Mouse (Mus musculus) ES-Bruce4 (cell line): ENCODE data around the gene Katnbl1. TPM values are rescaled to one million over a fixed set of nuclear protein-coding genes. Genes with fewer than 3 reads are reported as not detected.
"Not testable (repeated sequence)": the region's sequence is repeated elsewhere in the genome, so short reads cannot be mapped to it uniquely, and the experiment has no call there.

ENCODE experiments used
- H3K27ac ChIP-seq: 2 replicates; pipeline ENCODE4 v1.5.1; 2012; ENCODE audit warnings: low read length, inconsistent platforms; ENCODE audit not compliant: insufficient read depth
- H3K27me3 ChIP-seq: 2 replicates; pipeline ENCODE4 v1.6.1; 2012; ENCODE audit warnings: mild to moderate bottlenecking, low read length, inconsistent platforms; ENCODE audit not compliant: control insufficient read depth, poor library complexity, insufficient read depth, severe bottlenecking
- H3K36me3 ChIP-seq: 2 replicates; pipeline ENCODE4 v1.6.1; 2012; ENCODE audit warnings: inconsistent platforms, mild to moderate bottlenecking, low read length, moderate library complexity; ENCODE audit not compliant: control insufficient read depth, poor library complexity, insufficient read depth, severe bottlenecking
- H3K4me1 ChIP-seq: one replicate; pipeline ENCODE4 v1.8.1; 2011; ENCODE audit warnings: low read length; ENCODE audit not compliant: control insufficient read depth, insufficient read depth
- H3K4me3 ChIP-seq: 2 replicates; pipeline ENCODE4 v1.5.1; 2011; ENCODE audit warnings: low read depth, mild to moderate bottlenecking, low read length
- H3K9ac ChIP-seq: 2 replicates; pipeline ENCODE4 v1.6.1; 2012; ENCODE audit warnings: low read depth, mild to moderate bottlenecking, inconsistent platforms; ENCODE audit not compliant: poor library complexity, severe bottlenecking
- H3K9me3 ChIP-seq: replicated peaks from 2 replicates; pipeline ENCODE4 v1.6.1; 2012; ENCODE audit warnings: mild to moderate bottlenecking, low read length, inconsistent platforms; ENCODE audit not compliant: control insufficient read depth, poor library complexity, insufficient read depth, severe bottlenecking
- CTCF ChIP-seq: IDR thresholded peaks from one replicate; pipeline ENCODE4 v1.8.1; 2011; ENCODE audit warnings: low read depth, low read length
- EP300 ChIP-seq: IDR thresholded peaks from 2 replicates; pipeline ENCODE4 v1.6.1; 2011; ENCODE audit warnings: low read depth, low read length; ENCODE audit not compliant: insufficient read depth
- POLR2A ChIP-seq: IDR thresholded peaks from one replicate; pipeline ENCODE4 v1.8.1; 2011; ENCODE audit warnings: low read length; ENCODE audit not compliant: insufficient read depth
- polyA plus RNA-seq: library from polyadenylated mRNA; stranded (reverse); fragments of >200 nt; gene quantifications from 2 replicates; pipeline ENCODE4 v1.2.4, GENCODE M21; 2011; ENCODE audit warnings: low read depth; ENCODE audit not compliant: missing spikeins, insufficient read depth, insufficient read length

Katnbl1 gene
- polyA plus RNA-seq, 1 experiment = 51.5 TPM

DNA sequence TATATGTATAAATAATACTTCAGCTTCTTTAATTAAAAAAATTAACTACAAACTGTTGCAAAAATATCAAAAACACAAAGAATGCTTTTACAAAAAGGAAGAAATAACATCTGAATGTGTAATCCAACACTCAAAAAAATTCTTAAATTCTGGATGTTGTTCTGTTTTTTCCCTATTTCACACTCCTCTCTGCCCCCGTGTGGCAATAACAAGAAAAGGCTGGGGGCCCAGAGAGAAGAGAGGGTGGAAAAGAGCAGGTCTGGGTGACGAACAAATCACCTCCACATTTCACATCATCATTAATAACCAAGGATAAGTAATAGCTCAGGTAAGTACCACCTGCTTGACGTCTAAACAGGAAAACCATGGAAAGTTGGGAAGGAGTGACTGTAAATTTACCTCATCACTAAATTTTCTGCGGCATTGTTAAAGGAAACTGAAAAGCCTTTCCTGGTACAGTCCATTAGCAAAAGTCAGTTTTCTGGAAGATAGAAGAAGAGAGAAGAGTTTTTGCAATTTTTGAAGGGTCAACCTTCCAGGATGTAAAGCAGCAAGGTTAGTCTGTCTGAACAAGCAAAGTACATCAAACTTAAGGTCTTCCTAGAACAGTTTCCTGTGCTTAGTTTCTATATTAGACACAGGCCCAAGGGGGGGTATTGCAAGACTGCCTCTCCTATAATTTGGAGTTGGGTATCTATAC lies 70.7 kb downstream of the Katnbl1 start:
- Histone ChIP-seq H3K4me3 (no peak overlapping the region), H3K36me3 (no peaks in the 10 kb centered on the region), H3K27ac (no peak overlapping the region), H3K9me3 (no peaks in the 10 kb centered on the region), H3K4me1 (no peaks in the 10 kb centered on the region), H3K9ac (no peak overlapping the region), H3K27me3 (no peaks in the 10 kb centered on the region)
- TF ChIP-seq CTCF (no peak), POLR2A (no peak), EP300 (no peak)

DNA sequence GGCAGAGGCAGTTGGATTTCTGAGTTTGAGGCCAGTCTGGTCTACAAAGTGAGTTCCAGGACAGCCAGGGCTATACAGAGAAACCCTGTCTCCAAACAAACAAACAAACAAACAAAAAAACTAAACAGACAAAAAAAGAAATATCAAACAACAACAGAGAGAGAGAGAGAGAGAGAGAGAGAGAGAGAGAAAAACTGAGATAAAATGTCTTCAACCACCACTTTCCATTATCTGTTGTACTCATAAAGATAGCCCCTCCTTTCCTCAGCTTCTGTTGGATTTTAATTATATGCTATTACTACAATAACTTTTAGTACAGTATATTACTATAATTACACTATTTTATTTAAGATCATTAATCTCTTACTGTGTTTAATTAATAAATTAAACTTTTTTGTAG lies 73.5 kb downstream of the Katnbl1 start:
- H3K9me3 ChIP-seq, H3K4me1 ChIP-seq, H3K27me3 ChIP-seq, H3K9ac ChIP-seq, H3K4me3 ChIP-seq, H3K36me3 ChIP-seq, H3K27ac ChIP-seq: not testable (repeated sequence)

DNA sequence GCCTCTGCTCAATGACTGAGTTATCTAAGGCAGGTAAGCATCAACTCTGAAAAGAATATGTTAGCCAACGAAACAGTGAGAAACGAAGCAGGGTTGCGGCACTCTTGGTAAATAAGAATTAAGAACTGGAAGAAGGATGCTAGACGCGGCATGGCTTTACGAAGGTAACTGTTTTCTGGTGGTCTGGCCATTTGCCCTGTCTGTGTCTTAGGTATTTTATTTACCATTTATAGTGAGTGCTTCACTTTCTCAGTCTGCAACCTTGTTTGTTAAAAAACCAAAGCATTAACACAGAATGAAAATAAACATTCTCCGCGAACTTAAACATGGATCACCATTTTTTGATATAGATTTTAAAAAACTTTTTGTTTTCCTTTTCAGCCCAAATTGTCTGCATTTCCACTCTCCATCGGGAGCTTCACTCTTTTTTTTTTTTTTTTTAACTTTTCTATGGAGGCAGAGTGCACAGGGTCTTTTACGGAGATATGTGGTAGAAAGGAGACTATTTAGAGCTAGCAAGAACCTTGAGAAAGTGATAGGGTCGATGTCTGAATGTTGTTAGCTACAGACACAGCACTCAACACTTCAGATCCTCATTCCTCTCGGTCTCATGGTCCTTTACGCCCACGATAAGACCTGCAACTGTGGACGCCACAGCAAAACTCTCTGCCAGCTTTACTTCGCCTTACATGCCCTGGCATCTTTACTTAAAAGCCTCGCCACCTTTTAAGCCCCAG lies 75.3 kb downstream of the Katnbl1 start:
- Histone ChIP-seq H3K27ac (peak overlapping the region; percentile 82), H3K9me3 (no peaks in the 10 kb centered on the region), H3K4me3 (peak overlapping the region; percentile 99)

DNA sequence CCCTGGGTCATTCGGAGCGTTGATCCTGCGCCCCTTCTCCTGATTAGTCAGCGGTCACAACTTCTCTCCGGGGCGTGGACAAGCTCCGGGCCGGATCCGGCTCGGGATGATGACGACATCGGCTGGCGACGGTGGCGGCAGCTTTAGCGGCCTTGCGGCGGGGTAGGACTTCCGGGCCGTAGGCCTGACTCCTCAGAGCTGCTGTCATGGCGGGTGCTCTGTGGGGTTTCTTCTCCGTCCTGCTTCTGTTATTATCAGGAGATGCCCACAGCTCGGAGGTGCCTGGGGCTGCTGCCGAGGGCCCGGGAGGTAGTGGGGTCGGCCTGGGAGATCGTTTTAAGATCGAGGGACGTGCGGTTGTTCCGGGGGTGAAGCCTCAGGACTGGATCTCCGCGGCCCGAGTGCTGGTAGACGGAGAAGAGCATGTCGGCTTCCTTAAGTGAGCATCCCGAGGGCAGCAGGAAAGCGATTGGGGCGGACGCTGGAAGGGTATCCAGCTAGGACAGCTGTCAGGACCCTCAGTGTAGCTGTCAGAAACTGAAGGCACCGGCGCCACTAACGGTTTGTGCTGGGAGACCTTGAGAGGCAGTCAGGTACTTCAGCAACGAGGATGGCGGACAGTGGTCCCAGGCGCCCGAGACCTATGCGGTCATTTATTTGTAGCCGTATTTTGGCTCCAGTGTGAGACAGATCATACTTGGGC lies 76.0 kb downstream of the Katnbl1 start, which contains the start of gene Emc7:
Gene Emc7 (plus strand): TSS at position 136 of the 703 bp plus-strand sequence.
- Histone ChIP-seq H3K9ac (peak within 1 kb of the TSS; percentile 72), H3K9me3 (no peaks in the 10 kb centered on the region), H3K27me3 (no peaks in the 10 kb centered on the region), H3K4me3 (peak within 1 kb of the TSS; percentile 99), H3K4me1 (no peaks in the 10 kb centered on the region), H3K27ac (peak within 1 kb of the TSS; percentile 82), H3K36me3 (no peaks in the 10 kb centered on the region; the same call in 1 of the 2 replicates)
- 0 out of 2 replicates have a peak, but pooled peaks have one; percentile 5 for TF ChIP-seq EP300
- TF ChIP-seq POLR2A = peak; percentile 91
- no peak for TF ChIP-seq CTCF

More for the DNA sequence above, 75.3 kb downstream of the Katnbl1 start:
- TF ChIP-seq CTCF = no peak
- TF ChIP-seq EP300 = no peak
- TF ChIP-seq POLR2A = no peak
- Histone ChIP-seq H3K9ac (peak overlapping the region; percentile 72), H3K27me3 (no peaks in the 10 kb centered on the region), H3K4me1 (no peaks in the 10 kb centered on the region), H3K36me3 (no peaks in the 10 kb centered on the region)

DNA sequence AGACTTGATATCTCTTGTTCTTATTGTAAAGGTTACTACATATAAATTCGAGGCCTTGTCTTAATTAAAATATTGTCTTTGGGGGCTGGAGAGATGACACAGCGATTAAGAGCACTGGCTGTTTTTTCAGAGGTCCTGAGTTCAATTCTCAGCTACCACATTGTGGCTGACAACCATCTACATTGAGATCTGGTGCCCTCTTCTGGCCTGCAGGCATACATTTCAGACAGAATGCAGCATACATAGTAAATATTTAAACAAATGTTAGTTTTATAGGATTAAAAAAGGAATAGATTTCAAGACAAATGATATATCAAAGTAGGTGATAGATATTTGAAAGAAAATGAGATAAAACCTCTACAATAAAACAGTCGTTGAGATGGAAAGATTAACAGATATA lies 81.5 kb downstream of the Katnbl1 start:
- Histone ChIP-seq H3K27ac (no peak overlapping the region), H3K4me3 (no peak overlapping the region), H3K27me3 (no peaks in the 10 kb centered on the region), H3K36me3 (peaks cover 7% of the 10 kb centered on the region), H3K9me3 (no peaks in the 10 kb centered on the region), H3K9ac (no peak overlapping the region), H3K4me1 (no peaks in the 10 kb centered on the region)
- no peak for TF ChIP-seq EP300
- TF ChIP-seq POLR2A = no peak
- no peak for TF ChIP-seq CTCF

Other genes starting within 250 kb of the Katnbl1 start
- gene Olfr1316, start 244.2 kb upstream of the Katnbl1 start, polyA plus RNA-seq = not detected in 2 replicates
- gene Olfr1317, start 238.9 kb upstream of the Katnbl1 start, polyA plus RNA-seq = not detected in 2 replicates
- gene Olfr1318, start 225.0 kb upstream of the Katnbl1 start, polyA plus RNA-seq = not detected in 2 replicates
- gene Lpcat4, start 139.7 kb upstream of the Katnbl1 start, polyA plus RNA-seq = 33.4 and 35.4 TPM in 2 replicates
- not detected in 2 replicates for gene Nutm1, start 119.9 kb upstream of the Katnbl1 start, polyA plus RNA-seq
- 129 and 130 TPM in 2 replicates for gene Nop10, start 117.3 kb upstream of the Katnbl1 start, polyA plus RNA-seq
- gene Slc12a6, start 113.4 kb upstream of the Katnbl1 start, polyA plus RNA-seq = 31.9 and 32.2 TPM in 2 replicates
- 2.2 and 2.3 TPM in 2 replicates for gene Gm21985, start 112.9 kb upstream of the Katnbl1 start, polyA plus RNA-seq
- 53.4 and 66.7 TPM in 2 replicates for gene Emc4, start 11.2 kb upstream of the Katnbl1 start, polyA plus RNA-seq
- gene Emc7, start 75.8 kb downstream of the Katnbl1 start, polyA plus RNA-seq = 6.3 and 6.6 TPM in 2 replicates
- not detected in 2 replicates for gene Chrm5, start 101.6 kb downstream of the Katnbl1 start, polyA plus RNA-seq
- 10.7 and 16.2 TPM in 2 replicates for gene Aven, start 113.8 kb downstream of the Katnbl1 start, polyA plus RNA-seq